ENCODE assay signal across 7 mouse cellular contexts in genomic region chr2:120563235-120563990, GRCm38 (mm10). TPM values are rescaled to one million over a fixed set of nuclear protein-coding genes. Genes with fewer than 3 reads are reported as not detected.
DNase-seq lines count a peak whose midpoint lies in the region; ATAC-seq and TF ChIP-seq lines count a peak whose summit lies in the region.

Zfp106 (minus strand) TSS chr2:120563843.

- peak within 1 kb of the TSS; percentile 98 for H3K4me3 ChIP-seq in intestine, postnatal 0 days (ENCODE audit: low read depth, low read length)
- H3K4me3 ChIP-seq in midbrain, embryonic 12.5 days, result peak within 1 kb of the TSS; percentile 62
- H3K4me3 ChIP-seq in small intestine, adult 2 months (ENCODE audit: low read depth, low read length), result peak within 1 kb of the TSS; percentile 83

- peak; percentile 68 for ATAC-seq in intestine, postnatal 0 days
- peak; percentile 80 for ATAC-seq in midbrain, embryonic 12.5 days (ENCODE audit: low FRiP score, low read depth)

- peak within 1 kb of the TSS; percentile 75 for H3K4me2 ChIP-seq in intestine, postnatal 0 days (replicated peaks; ENCODE audit: low read depth)
- H3K4me2 ChIP-seq in midbrain, embryonic 12.5 days (replicated peaks), result peak within 1 kb of the TSS; percentile 74

- no peak for TF ChIP-seq CTCF in intestine, postnatal 0 days (IDR thresholded peaks at IDR 0.05; ENCODE audit: low read depth)
- TF ChIP-seq CTCF in small intestine, adult 2 months (IDR thresholded peaks at IDR 0.05; ENCODE audit: extremely low read depth, insufficient read length, insufficient replicate concordance, low read depth, low read length), result no peak

- DNase-seq in adrenal gland, adult 8-10 months, result peak; percentile 85
- peak; percentile 90 for DNase-seq in embryo, embryonic 9.5 days (ENCODE audit: extremely low spot score)
- peak; percentile 69 to 86 for DNase-seq in gastrocnemius, postnatal 4 days (ENCODE audit: low spot score in 2 of 2)
- peak; percentile 89 for DNase-seq in left cerebral cortex, postnatal 4 days

- no peaks in the 10 kb centered on the region for H3K4me1 ChIP-seq in intestine, postnatal 0 days (replicated peaks; ENCODE audit: control insufficient read depth, insufficient read depth, low read length)
- H3K4me1 ChIP-seq in midbrain, embryonic 12.5 days, result peaks cover 14% of the 10 kb centered on the region
- no peaks in the 10 kb centered on the region; the same call in 1 of the 2 replicates for H3K4me1 ChIP-seq in small intestine, adult 2 months (ENCODE audit: control insufficient read depth, insufficient read depth, insufficient read length, low read length)

- no peaks in the 10 kb centered on the region for H3K9me3 ChIP-seq in intestine, postnatal 0 days (ENCODE audit: control insufficient read depth)
- H3K9me3 ChIP-seq in midbrain, embryonic 12.5 days, result no peaks in the 10 kb centered on the region

- TF ChIP-seq POLR2A in small intestine, adult 2 months (IDR thresholded peaks at IDR 0.05; ENCODE audit: low read depth, low read length), result peak; percentile 62

- peak within 1 kb of the TSS; percentile 64 for H3K27ac ChIP-seq in intestine, postnatal 0 days (ENCODE audit: low read depth, low read length)
- H3K27ac ChIP-seq in midbrain, embryonic 12.5 days (replicated peaks), result peak within 1 kb of the TSS; percentile 80
- peak within 1 kb of the TSS; percentile 12 for H3K27ac ChIP-seq in small intestine, adult 2 months (ENCODE audit: insufficient read depth, low read depth, low read length)

- peak within 1 kb of the TSS; percentile 89 for H3K9ac ChIP-seq in intestine, postnatal 0 days (ENCODE audit: low read depth, low read length)
- H3K9ac ChIP-seq in midbrain, embryonic 12.5 days (replicated peaks), result peak within 1 kb of the TSS; percentile 84

- WGBS in intestine, postnatal 0 days, result under 1% methylated on average over 49 of the region's 50 CpGs
- 1% methylated on average over 50 of the region's 50 CpGs for WGBS in midbrain, embryonic 12.5 days
- under 1% methylated on average over 50 of the region's 50 CpGs for WGBS in small intestine, adult 2 months

- 0 out of 2 replicates have a peak, but pooled peaks cover 3% of the 10 kb centered on the region for H3K36me3 ChIP-seq in intestine, postnatal 0 days (ENCODE audit: control insufficient read depth, insufficient read depth)
- no peaks in the 10 kb centered on the region for H3K36me3 ChIP-seq in midbrain, embryonic 12.5 days
- no peaks in the 10 kb centered on the region; the same call in 1 of the 2 replicates for H3K36me3 ChIP-seq in small intestine, adult 2 months (ENCODE audit: control insufficient read depth, insufficient read depth, low read length)

- no peaks in the 10 kb centered on the region for H3K27me3 ChIP-seq in intestine, postnatal 0 days (replicated peaks; ENCODE audit: control insufficient read depth, insufficient read depth, low read length)
- H3K27me3 ChIP-seq in midbrain, embryonic 12.5 days, result no peaks in the 10 kb centered on the region
- no peaks in the 10 kb centered on the region for H3K27me3 ChIP-seq in small intestine, adult 2 months (ENCODE audit: control insufficient read depth, insufficient read depth, low read length)

- intact Hi-C loops in left cerebral cortex, postnatal 4 days (cut with DNase I), result no loop called here

RNA-seq across cellular contexts. Expression of gene Zfp106, which starts in this region (rescaled TPM):
- 100 to 1,000 TPM in 3 of 4 experiments, 10 to 100 TPM in 1; 98.6 to 120 (median 107) TPM for total RNA-seq in adrenal gland, adult 8-10 months (2022)
- 100 to 1,000 TPM; 170 to 171 TPM for total RNA-seq in gastrocnemius, postnatal 4 days (2021)
- polyA plus RNA-seq in intestine, postnatal 0 days (2015; fragmentation: Nextera tagmentation; extraction: Ambion mirVana), result 24.8 and 27.0 TPM in 2 replicates
- 10 to 100 TPM; 81.7 to 84.5 TPM for total RNA-seq in left cerebral cortex, postnatal 4 days (2021)
- 63.6 and 66.4 TPM in 2 replicates for polyA plus RNA-seq in midbrain, embryonic 12.5 days (2016; fragmentation: Nextera tagmentation; extraction: Ambion mirVana)
- 24.0 and 39.1 TPM in 2 replicates for polyA plus RNA-seq in small intestine, adult 2 months (2012; rRNA removed)

Comparison
In these comparisons a context has a peak if more than half of its experiments do, and no peak if none do; other contexts are left out.
1. Peak in every context shown above with its lines: DNase-seq, ATAC-seq, H3K4me3 ChIP-seq and H3K27ac ChIP-seq.
2. H3K27ac ChIP-seq: peak in every context shown above with its lines; median percentile 80 in midbrain, embryonic 12.5 days; 64 in intestine, postnatal 0 days; 12 in small intestine, adult 2 months.